Mouse (Mus musculus): ENCODE data around the gene Map3k12.

Map3k12 gene

DNA sequence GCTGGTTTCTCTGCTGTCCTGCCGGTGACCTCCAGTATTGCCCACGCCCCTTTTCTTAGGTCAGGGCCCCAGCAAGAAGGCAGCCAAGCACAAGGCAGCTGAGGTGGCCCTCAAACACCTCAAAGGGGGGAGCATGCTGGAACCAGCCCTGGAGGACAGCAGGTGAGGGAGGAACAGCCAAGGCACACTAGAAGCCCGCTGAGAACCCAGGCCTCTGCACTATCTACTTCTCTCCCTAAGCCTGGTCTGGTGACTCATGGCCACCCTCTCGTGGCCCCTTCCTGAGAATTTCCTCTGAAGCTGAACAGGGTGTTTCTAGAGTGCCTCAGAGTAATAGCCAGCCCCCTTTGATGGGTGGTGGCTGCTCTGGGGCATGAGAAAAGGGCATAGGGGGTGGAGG, 3.6 kb upstream of the Map3k12 start:
- no peak for DNase-seq (ENCODE audit: low read depth in 2 of 2, low spot score in 2 of 2)

GRCm38 (mm10) chr15:102519211-102520141, 2.6 kb upstream of the Map3k12 start:
- DNase-seq (ENCODE audit: low read depth in 2 of 2, low spot score in 2 of 2), result no peak

- DNase-seq (ENCODE audit: low read depth in 2 of 2, low spot score in 2 of 2), result no peak
These were observed 2.0 kb upstream of the Map3k12 start for GRCm38 (mm10) chr15:102518859-102519201.

DNA sequence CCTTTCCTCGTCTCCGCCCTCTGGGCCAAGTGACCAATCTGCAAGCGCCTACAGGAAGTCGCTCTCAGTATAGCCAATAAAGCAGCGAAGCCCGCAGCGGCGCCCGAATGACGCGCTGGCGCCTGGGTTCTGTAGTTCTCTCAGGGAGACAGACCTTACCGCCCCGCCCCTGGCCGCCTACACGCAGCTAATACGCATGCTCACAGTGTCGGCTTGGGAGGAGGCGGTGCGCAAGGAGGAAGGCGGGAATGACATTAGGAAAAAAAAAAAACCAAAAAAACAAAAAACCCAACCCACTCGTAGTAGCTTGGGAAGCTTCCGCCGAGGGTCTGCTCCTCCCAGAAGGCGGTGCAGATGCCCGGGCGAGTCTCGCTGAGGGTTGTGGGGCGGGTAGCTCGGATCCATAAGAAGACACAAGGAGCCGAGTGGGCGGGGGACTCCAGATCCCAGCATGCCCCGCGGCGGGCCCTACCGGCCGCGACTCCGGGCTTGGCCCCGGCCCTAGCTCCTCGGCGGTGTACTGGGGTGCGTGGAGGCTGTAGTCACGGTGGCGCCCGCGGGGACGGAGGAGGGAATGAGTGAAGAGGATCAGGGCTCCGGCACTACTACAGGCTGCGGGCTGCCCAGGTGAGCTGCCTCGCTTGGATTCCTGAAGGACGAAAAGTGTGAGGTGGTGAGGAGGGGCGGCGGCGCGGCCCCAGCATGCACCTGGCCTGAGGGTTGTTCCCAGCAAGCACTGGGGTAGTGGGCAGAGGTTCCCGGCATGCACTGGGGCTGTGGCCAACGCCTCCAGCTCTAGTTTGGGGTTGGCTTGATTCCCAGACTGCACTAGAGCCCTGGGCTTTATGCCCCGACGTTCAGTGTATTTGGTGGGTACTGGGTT, 1.4 kb upstream of the Map3k12 start, which contains the start of gene Tarbp2:
TSS of gene Tarbp2 (plus strand) at position 217 of the 883 bp plus-strand sequence.
- peak; percentile 97 to 98 for DNase-seq (ENCODE audit: low read depth in 2 of 2, low spot score in 2 of 2)

- no peak for DNase-seq (ENCODE audit: low read depth in 2 of 2, low spot score in 2 of 2)
These were observed 739 bp upstream of the Map3k12 start for GRCm38 (mm10) chr15:102517631-102517975.

DNA sequence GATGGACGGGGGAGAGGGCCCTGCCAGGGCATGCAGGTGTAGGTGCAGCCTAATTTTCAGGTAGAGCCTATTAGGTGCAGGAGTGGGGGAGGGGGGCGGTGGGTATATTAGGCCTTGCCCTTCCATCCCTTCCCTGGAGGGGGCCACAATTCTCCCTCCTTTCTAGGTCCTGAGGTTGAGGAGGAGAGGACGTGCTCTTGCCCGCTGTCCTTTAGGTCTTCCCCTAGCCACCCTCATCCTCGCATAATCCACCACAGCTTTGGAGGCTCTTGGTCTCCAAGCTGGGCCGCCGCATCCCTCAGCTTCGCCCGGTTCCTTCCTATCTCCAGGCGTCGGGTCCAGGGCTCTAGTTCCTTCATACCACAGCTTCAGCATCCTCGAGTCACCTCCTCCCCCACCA, 571 bp downstream of the Map3k12 start:
- DNase-seq (ENCODE audit: low read depth in 2 of 2, low spot score in 2 of 2), result no peak

DNA sequence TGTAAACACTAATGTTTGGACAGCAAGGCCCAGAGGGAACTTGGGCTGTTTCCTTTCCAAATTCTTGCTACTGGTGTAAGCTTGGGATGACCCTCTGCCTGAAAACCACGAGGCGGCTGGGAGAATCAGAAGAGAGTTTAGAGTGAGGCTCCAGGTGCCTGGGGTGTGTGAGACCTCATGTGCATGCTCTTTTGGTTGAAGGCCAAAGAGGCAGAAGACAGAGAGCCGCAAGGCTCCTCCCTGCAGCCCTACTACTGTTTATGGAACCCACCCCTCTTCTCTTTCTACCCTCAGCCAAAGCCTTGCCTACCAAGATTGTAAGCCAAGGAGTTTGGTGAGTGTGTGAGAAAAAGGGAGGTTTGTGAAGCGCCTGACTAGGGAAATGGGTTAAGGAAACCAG, 1.1 kb downstream of the Map3k12 start:
- DNase-seq (ENCODE audit: low read depth in 2 of 2, low spot score in 2 of 2), result no peak

DNA sequence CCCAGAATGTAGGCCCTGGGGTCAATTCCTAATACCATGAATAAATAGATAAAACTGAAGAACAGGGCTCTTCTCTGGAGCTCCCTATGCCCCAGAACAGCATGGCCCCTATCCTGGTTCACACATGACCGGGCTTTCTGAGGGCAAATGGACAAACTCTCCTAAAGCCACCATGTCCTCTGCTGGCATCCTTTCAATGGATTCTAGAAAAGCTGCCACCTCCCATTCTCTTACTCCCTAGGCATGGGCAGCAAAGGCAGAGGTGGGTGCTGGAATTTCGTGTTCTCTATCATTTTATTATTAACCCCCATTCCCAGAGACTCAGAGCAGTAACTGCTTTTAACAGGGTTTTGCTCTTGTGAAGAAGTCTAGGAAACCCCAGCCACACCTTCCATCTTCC, 1.6 kb downstream of the Map3k12 start:
- DNase-seq (ENCODE audit: low read depth in 2 of 2, low spot score in 2 of 2), result no peak

- DNase-seq (ENCODE audit: low read depth in 2 of 2, low spot score in 2 of 2), result no peak
These were observed 3.9 kb downstream of the Map3k12 start for GRCm38 (mm10) chr15:102513004-102513403.

- DNase-seq (ENCODE audit: low read depth in 2 of 2, low spot score in 2 of 2), result no peak
These were observed 4.4 kb downstream of the Map3k12 start for GRCm38 (mm10) chr15:102512471-102512870.

DNA sequence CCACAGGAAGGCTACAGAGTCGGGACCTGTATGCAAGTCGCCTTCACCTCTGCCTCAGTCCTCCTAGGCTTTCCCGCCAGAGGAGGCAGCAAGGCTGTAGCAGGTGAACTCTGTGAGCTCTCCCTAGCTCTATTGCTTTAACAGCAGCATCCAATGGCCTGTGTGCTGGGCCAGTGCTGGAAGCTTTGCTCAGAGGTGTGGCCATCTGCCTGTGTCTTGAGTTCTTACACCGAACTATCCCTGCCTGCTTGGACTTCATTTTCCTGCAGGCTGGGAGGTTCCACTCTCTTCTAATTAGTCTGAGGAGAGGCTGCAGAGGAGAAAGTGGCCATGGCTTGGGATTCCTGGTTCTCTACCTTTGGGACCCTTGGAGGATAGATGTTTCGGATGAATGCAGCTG, 4.9 kb downstream of the Map3k12 start:
- DNase-seq (ENCODE audit: low read depth in 2 of 2, low spot score in 2 of 2), result no peak

DNA sequence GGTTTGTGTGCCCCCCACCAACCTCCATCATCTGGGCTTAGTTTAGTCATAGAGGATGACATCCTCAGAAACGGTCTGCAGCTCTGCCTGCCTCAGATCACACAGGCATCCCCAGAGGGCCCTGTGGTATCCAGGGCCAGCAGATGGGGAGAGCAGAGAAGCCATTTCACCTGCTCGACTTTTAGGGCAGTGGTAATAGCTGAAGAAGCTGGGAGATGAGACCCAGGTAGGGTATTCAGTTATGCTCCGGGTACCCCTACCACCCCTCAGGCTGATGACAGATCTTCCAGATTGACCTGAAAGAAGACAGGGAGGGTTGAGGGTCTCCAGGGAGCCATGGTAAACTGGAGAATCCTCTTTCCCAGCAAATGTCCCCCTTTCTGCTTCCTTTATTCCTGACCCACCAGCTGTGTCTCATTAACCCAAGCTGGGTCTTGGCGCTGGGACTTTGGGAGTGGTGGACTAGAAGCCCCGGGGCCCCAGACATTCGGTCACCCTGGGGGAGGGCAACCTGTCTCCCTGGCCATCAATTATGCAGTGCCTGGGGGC, 5.5 kb downstream of the Map3k12 start:
- no peak for DNase-seq (ENCODE audit: low read depth in 2 of 2, low spot score in 2 of 2)

DNA sequence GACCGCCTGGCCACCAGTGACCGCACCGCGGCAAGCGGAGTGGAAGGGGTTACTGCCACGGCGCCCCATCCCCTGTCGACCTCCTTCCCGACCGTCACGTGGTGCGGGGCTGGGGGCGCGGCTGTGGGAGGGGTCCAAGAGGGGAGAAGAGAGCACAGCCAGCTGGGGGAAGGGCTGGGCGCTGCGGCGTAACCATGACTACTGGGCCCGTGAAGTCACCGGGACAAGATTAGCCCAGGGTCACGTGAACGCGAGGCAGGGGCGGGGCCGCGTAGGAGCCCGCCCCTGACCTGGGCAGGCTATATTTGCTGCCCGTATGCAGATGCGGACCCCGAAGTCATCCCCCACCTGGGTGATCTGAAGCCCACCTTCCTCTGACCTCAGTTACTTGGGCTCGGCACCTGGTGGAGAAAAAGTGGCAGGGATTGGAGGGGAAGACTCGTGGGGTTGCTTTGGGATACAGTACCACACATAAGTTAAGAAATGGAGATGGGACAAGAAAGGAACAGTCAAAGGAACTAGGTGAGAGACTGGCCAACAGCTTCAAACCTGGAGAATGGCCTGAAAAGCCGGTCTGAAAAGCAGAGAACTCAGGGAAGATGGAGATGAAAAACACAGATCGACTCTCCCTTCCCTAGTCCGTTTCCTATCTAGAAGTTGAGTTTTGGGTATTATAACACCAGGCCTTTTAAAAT, 6.1 kb downstream of the Map3k12 start:
- DNase-seq (ENCODE audit: low read depth in 2 of 2, low spot score in 2 of 2), result peak in 1 of 2 experiments; percentile 45

- no peak for DNase-seq (ENCODE audit: low read depth in 2 of 2, low spot score in 2 of 2)
These were observed 6.8 kb downstream of the Map3k12 start for GRCm38 (mm10) chr15:102510110-102510509.

DNA sequence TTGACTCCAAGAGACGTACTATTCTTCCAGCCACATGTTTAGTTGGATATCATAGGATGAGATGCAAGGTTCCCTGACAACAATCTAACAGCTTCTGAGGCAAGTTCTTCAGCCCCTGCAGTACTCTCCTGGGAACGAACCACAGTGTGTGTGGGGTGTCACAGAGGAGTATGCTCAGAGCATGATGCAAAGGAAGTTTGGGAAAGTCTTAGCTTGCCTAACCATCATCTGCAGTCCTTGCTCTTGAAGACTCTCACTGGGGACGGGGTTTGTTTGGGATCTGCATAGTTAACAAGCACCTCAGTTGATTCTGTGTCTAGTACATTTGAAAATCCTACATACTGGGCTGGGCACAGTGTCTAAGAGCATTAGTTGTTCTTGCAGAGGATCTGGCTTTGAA, 8.5 kb downstream of the Map3k12 start:
- no peak for DNase-seq (ENCODE audit: low read depth in 2 of 2, low spot score in 2 of 2)

DNA sequence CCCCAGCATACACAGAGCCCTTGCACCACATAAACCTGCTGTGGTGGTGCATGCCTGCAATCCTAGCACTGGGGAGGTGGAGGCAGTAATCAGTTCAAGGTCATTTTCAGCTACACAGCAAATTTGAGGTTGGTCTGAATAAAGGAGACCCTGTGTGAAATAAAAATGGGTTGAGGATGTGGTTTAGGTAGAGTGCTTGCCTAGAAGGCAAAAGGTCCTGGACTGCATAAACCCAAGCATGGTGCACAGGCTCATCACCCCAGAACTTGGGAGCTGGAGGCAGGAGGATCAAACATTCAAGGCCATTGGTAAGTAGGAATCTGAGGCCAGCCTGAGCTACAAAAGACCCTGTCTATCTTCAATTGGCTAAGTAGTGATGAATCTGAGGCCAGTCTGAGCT, 9.3 kb downstream of the Map3k12 start:
- DNase-seq (ENCODE audit: low read depth in 2 of 2, low spot score in 2 of 2), result no peak

- no peak for DNase-seq (ENCODE audit: low read depth in 2 of 2, low spot score in 2 of 2)
These were observed 10.0 kb downstream of the Map3k12 start for GRCm38 (mm10) chr15:102506864-102507263.

DNA sequence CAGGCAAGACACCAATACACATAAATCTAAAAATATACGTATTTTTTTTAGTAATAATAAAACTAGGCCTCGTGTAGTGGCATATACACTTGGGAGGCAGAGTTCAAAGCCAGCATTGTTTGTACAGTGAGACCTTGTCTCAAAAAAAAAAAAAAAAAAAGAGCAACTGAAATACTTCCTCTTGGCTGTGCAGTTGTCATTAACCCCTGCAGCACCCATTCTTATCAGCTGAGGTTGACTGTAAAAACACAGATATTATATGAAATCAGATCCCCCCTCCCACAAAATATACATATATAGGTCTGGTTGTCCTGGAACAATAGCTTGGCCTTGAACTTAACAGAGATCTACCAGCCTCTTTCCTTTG, 10.4 kb downstream of the Map3k12 start:
- DNase-seq (ENCODE audit: low read depth in 2 of 2, low spot score in 2 of 2), result no peak

- DNase-seq (ENCODE audit: low read depth in 2 of 2, low spot score in 2 of 2), result no peak
These were observed 10.9 kb downstream of the Map3k12 start for GRCm38 (mm10) chr15:102505770-102506463.

DNA sequence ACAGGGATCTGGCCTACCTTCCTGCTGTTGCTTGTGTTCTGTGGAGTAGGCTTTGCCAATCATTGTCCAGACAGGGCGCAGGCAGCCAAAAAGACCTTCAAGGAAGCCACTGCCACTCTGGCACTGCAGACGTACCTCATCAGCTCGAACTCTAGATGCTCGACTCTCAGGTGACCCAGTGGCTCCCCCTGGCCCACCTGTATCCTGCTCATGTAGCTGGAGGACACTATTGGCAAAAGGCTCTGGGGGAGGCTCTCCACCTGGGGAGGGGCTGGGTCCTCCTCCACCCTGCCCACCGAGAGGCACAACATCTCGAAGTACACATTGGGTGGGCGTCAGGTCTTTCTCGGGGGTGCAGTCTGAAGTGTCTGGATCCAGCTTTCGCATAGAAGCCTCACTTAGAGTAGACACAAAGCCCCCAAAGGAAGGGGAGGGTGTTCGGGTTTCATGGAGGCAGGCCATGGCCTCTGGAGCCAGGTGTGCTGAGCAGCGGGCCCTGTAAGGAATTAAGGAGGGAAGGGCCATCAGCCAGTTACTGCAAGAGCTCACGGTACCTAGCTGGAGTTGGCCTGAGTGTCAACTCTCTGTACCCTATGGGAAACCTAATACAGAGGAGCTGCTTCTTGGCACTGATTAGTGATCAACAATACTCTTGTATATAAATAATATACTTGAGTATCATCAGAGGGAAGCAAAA, 11.6 kb downstream of the Map3k12 start:
- DNase-seq (ENCODE audit: low read depth in 2 of 2, low spot score in 2 of 2), result no peak

Measured in CD8-positive naive resting alpha-beta T cell, adult 2 months (primary cell).